Mouse (Mus musculus) liver, embryonic 16.5 days (tissue): Measurements from ENCODE around the gene Popdc2. TPM values are rescaled to one million over a fixed set of nuclear protein-coding genes. Genes with fewer than 3 reads are reported as not detected.
A peak's percentile ranks its signal among the peaks of the same experiment; 100 is the strongest.

Source experiments
- ATAC-seq: fragments of 200-750 bp; cut with Nextera tagmentation; 2 replicates; pipeline ENCODE4 v1.8.0; 2017; ENCODE audit warnings: low read depth, mild to moderate bottlenecking, moderate number of reproducible peaks, moderate library complexity
- H3K27ac ChIP-seq: fragments of 300-500 bp; sonication (generic); 2 replicates; pipeline ENCODE4 v1.5.1; 2014; ENCODE audit warnings: mild to moderate bottlenecking, low read length
- H3K27me3 ChIP-seq: fragments of 300-500 bp; sonication (generic); 2 replicates; pipeline ENCODE4 v1.6.1; 2014; ENCODE audit warnings: low read depth, low read length, mixed read lengths; ENCODE audit not compliant: control insufficient read depth, insufficient read depth
- H3K36me3 ChIP-seq: fragments of 300-500 bp; sonication (generic); 2 replicates; pipeline ENCODE4 v1.6.1; 2014; ENCODE audit warnings: mild to moderate bottlenecking; ENCODE audit not compliant: control insufficient read depth, insufficient read depth
- H3K4me1 ChIP-seq: fragments of 300-500 bp; sonication (generic); 2 replicates; pipeline ENCODE4 v1.6.1; 2014; ENCODE audit warnings: low read depth, low read length, mixed read lengths; ENCODE audit not compliant: control insufficient read depth
- H3K4me2 ChIP-seq: fragments of 300-500 bp; sonication (generic); 2 replicates; pipeline ENCODE4 v1.6.1; 2014; ENCODE audit warnings: low read depth, low read length, mixed read lengths
- H3K4me3 ChIP-seq: fragments of 300-500 bp; sonication (generic); 2 replicates; pipeline ENCODE4 v1.5.1; 2014; ENCODE audit warnings: low read depth, mild to moderate bottlenecking, low read length
- H3K9ac ChIP-seq: fragments of 300-500 bp; sonication (generic); 2 replicates; pipeline ENCODE4 v1.6.1; 2014; ENCODE audit warnings: low read depth, low read length
- H3K9me3 ChIP-seq: fragments of 300-500 bp; sonication (generic); replicated peaks from 2 replicates; pipeline ENCODE4 v1.6.1; 2016; ENCODE audit warnings: low read length; ENCODE audit not compliant: control insufficient read depth
- WGBS: fragments of 180-500 bp; shearing (Covaris S2); extraction: QIAGEN DNeasy Blood & Tissue Kit; methylation state at CpG from one replicate; pipeline ENCODE4 v1.1.7; 2014; ENCODE audit not compliant: insufficient replicate concordance; 5-methylcytosine and 5-hydroxymethylcytosine counted together
- polyA plus RNA-seq: library from polyadenylated mRNA; unstranded; fragments of >200 nt; fragmentation: Nextera tagmentation; extraction: Ambion mirVana; gene quantifications from 2 replicates; pipeline ENCODE4 v1.2.1, GENCODE M21; 2015

The Popdc2 gene
- polyA plus RNA-seq, 1 experiment from 2014 or later: 21.8 TPM

- Histone ChIP-seq H3K27ac (no peak overlapping the region), H3K9me3 (no peaks in the 10 kb centered on the region), H3K4me2 (no peak overlapping the region), H3K36me3 (peaks cover 11% of the 10 kb centered on the region), H3K4me3 (no peak overlapping the region), H3K9ac (no peak overlapping the region), H3K4me1 (peaks cover 57% of the 10 kb centered on the region), H3K27me3 (no peaks in the 10 kb centered on the region)
- WGBS: 85% methylated on average over 6 of the region's 6 CpGs
- ATAC-seq: no peak
Measured at GRCm38 (mm10) chr16:38377546-38377945, 15.5 kb downstream of the Popdc2 start.

- Histone ChIP-seq H3K9me3 (no peaks in the 10 kb centered on the region), H3K4me3 (no peak overlapping the region), H3K27ac (no peak overlapping the region), H3K27me3 (no peaks in the 10 kb centered on the region), H3K36me3 (peaks cover 11% of the 10 kb centered on the region), H3K4me2 (no peak overlapping the region), H3K9ac (no peak overlapping the region), H3K4me1 (peaks cover 55% of the 10 kb centered on the region)
- ATAC-seq: no peak
- WGBS: 82% methylated on average over 6 of the region's 6 CpGs
Measured at GRCm38 (mm10) chr16:38378591-38378990, 16.6 kb downstream of the Popdc2 start.

- H3K9ac ChIP-seq: no peak overlapping the region
- H3K27me3 ChIP-seq: no peaks in the 10 kb centered on the region
- H3K4me2 ChIP-seq: no peak overlapping the region
- H3K4me3 ChIP-seq: no peak overlapping the region
- no peak for ATAC-seq
- H3K36me3 ChIP-seq: peaks cover 11% of the 10 kb centered on the region
- peaks cover 55% of the 10 kb centered on the region for H3K4me1 ChIP-seq
- no peak overlapping the region for H3K27ac ChIP-seq
- 20% methylated on average over 6 of the region's 6 CpGs for WGBS
- no peaks in the 10 kb centered on the region for H3K9me3 ChIP-seq
Measured at GRCm38 (mm10) chr16:38379088-38379487, 17.1 kb downstream of the Popdc2 start.

- WGBS: 43% methylated on average over 3 of the region's 3 CpGs
- H3K9ac ChIP-seq: no peak overlapping the region
- peaks cover 55% of the 10 kb centered on the region for H3K4me1 ChIP-seq
- no peak for ATAC-seq
- no peaks in the 10 kb centered on the region for H3K27me3 ChIP-seq
- H3K4me2 ChIP-seq: no peak overlapping the region
- no peak overlapping the region for H3K4me3 ChIP-seq
- no peaks in the 10 kb centered on the region for H3K9me3 ChIP-seq
- peaks cover 11% of the 10 kb centered on the region for H3K36me3 ChIP-seq
- no peak overlapping the region for H3K27ac ChIP-seq
Measured at GRCm38 (mm10) chr16:38379493-38379892, 17.5 kb downstream of the Popdc2 start.

GRCm38 (mm10) chr16:38379926-38380325, 17.9 kb downstream of the Popdc2 start:
- no peak overlapping the region for H3K9ac ChIP-seq
- WGBS: 73% methylated on average over 3 of the region's 3 CpGs
- H3K4me1 ChIP-seq: peaks cover 55% of the 10 kb centered on the region
- H3K9me3 ChIP-seq: no peaks in the 10 kb centered on the region
- no peak for ATAC-seq
- peaks cover 11% of the 10 kb centered on the region for H3K36me3 ChIP-seq
- H3K27me3 ChIP-seq: no peaks in the 10 kb centered on the region
- H3K4me3 ChIP-seq: no peak overlapping the region
- no peak overlapping the region for H3K27ac ChIP-seq
- H3K4me2 ChIP-seq: no peak overlapping the region

- Histone ChIP-seq H3K27me3 (no peaks in the 10 kb centered on the region), H3K4me1 (peaks cover 52% of the 10 kb centered on the region), H3K27ac (peak overlapping the region; percentile 73), H3K4me2 (no peak overlapping the region), H3K9ac (no peak overlapping the region), H3K36me3 (peaks cover 2% of the 10 kb centered on the region; the same call in 1 of the 2 replicates), H3K4me3 (no peak overlapping the region), H3K9me3 (no peaks in the 10 kb centered on the region)
- WGBS: 37% methylated on average over 2 of the region's 2 CpGs
- ATAC-seq: peak; percentile 78
Measured at GRCm38 (mm10) chr16:38383683-38384082, 21.7 kb downstream of the Popdc2 start.

GRCm38 (mm10) chr16:38385184-38385634, 23.2 kb downstream of the Popdc2 start:
- peaks cover 43% of the 10 kb centered on the region for H3K4me1 ChIP-seq
- no peaks in the 10 kb centered on the region for H3K9me3 ChIP-seq
- 0 out of 2 replicates have a peak overlapping the region, but pooled peaks have one; percentile 5 for H3K9ac ChIP-seq
- peak overlapping the region; percentile 12; the same call in 1 of the 2 replicates for H3K27ac ChIP-seq
- H3K4me3 ChIP-seq: no peak overlapping the region
- 75% methylated on average over 6 of the region's 6 CpGs for WGBS
- ATAC-seq: no peak
- H3K4me2 ChIP-seq: no peak overlapping the region
- no peaks in the 10 kb centered on the region for H3K27me3 ChIP-seq
- no peaks in the 10 kb centered on the region for H3K36me3 ChIP-seq

- no peak for ATAC-seq
- Histone ChIP-seq H3K4me1 (peaks cover 43% of the 10 kb centered on the region), H3K36me3 (no peaks in the 10 kb centered on the region), H3K9me3 (no peaks in the 10 kb centered on the region), H3K27ac (no peak overlapping the region), H3K27me3 (no peaks in the 10 kb centered on the region), H3K4me2 (no peak overlapping the region), H3K4me3 (no peak overlapping the region), H3K9ac (no peak overlapping the region)
- 79% methylated on average over 4 of the region's 4 CpGs for WGBS
Measured at GRCm38 (mm10) chr16:38385700-38386099, 23.7 kb downstream of the Popdc2 start.

- peaks cover 43% of the 10 kb centered on the region for H3K4me1 ChIP-seq
- H3K4me3 ChIP-seq: no peak overlapping the region
- peak overlapping the region; percentile 52; the same call in 1 of the 2 replicates for H3K27ac ChIP-seq
- 0 out of 2 replicates have a peak overlapping the region, but pooled peaks have one; percentile 2 for H3K4me2 ChIP-seq
- WGBS: 24% methylated on average over 6 of the region's 6 CpGs
- ATAC-seq: peak; percentile 65
- H3K27me3 ChIP-seq: no peaks in the 10 kb centered on the region
- H3K9me3 ChIP-seq: no peaks in the 10 kb centered on the region
- H3K9ac ChIP-seq: no peak overlapping the region
- no peaks in the 10 kb centered on the region for H3K36me3 ChIP-seq
Measured at GRCm38 (mm10) chr16:38387389-38387788, 25.4 kb downstream of the Popdc2 start.
